Mouse (Mus musculus) lung, adult 18-20 months (tissue): ENCODE data around the gene 9130230L23Rik.

Experiments
- DNase-seq, 2 experiments: peaks; one replicate each; pipeline ENCODE4 v3.0.0; 2022; ENCODE audit warnings: mixed read lengths in 2 of 2

Gene 9130230L23Rik

DNA sequence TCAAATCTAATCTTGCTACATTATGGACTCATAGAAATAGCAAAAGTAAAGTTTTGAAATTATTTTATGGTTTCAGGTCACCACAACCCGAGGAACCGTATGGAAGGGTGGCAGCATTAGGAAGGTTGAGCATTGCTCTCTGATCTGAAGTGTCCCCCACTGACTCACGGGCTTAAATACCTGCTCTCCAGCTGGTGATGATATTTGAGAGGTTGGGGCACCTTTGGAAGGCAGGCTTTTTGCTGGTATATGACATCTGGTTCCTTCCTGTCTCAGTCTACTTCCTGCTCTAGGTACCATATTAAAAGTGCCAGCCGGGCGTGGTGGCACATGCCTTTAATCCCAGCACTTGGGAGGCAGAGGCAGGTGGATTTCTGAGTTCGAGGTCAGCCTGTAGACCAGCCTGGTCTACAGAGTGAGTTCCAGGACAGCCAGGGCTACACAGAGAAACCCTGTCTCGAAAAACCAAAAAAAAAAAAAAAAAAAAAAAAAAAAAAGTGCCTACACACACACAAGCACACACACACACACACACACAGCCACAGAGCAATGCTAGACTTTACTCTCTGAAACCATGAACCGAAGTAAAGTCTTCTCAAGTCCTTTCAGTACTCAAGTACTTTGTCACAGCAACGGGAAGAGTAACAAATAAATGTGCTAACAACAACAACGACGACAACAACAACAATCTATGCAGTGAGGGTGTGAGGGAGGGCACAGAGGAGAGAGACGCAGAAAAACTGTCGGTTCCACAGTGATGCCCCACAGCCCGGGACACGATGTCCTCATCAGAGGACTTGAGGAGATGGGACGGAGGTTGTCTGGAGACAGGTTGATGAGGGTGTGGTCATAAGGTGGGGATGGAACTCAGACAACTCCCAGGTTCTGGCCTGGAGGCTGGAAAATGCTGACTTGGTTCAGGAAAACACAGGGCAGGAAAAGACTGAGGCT lies 49.7 kb downstream of the 9130230L23Rik start:
- no peak for DNase-seq

DNA sequence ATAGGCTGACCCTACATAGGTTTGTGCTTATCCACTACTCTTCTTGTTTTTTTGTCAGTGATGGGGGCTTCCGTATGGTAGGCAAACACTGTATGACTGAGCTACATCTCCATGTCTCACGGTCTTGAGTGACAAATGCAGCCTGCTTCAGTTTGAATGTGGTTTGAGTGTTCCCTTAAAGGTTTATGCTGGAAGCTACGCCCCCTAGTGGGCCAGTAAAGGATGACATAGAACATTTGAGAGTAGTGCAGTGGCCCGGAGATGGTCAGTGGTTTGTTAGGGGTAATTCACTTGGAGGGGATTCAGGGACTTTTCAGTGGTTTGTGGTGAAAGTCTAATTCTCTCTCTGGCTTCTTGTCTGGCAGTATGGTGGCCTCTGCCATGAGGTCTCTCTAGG lies 52.6 kb downstream of the 9130230L23Rik start:
- no peak for DNase-seq

DNA sequence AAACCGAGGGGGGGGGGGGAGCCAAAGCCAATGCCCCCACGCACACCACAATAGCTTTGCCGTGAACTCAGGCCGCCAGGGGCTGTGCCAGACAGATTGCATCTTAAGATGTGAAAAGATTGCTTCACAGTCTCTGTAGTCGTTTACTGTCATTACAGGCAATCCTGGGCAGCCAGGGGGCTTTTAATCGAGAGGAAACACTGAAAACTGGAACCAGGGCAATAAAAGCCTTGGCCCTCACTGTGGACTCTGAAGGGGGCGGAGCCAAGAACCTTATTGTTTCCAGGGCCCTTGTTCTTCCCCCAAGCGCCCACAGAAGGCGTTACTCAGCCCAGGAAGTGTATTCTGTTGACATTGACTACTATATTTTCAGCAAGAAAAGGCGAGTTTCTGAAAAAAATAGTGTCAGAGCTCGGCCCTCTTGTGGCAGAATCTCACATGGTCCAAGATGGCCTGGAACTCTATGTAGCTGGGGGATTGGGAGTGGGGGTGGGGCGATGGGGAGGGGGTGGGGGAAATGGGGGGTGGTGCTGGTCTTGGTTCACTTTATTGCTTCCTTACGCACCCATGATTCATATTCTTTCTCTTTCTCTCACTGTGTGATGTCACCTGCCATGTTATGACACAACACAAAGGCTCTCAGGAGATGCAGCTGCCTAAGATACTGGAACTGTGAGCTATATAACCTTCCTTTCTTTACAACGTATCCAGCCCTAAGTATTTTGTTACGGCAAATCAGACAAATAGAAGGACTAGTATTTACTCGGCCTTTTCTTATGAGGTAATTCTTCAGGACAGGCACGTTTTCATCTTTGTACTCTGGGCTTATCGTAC lies 53.2 kb downstream of the 9130230L23Rik start:
- peak; percentile 11 to 36 for DNase-seq

DNA sequence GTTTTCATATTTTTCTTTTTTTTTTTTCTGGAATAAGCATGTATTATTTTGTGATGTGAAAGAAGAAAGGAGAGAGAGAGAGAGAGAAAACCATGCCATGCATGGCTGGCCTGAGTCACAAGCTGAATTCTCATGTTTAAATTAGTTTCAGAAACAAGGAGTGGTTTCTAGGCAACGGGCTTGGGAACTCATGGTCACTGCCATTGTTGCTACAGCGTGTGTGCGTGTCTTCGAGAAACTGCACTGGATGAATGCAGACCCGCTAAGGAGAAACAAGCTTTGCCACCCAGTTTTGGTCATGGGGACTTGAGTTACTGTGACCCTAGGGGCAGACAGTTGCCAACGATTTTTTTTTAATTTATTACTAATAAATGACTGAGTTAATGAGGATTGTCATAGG lies 53.8 kb downstream of the 9130230L23Rik start:
- peak in 1 of 2 experiments; percentile 17 for DNase-seq

DNA sequence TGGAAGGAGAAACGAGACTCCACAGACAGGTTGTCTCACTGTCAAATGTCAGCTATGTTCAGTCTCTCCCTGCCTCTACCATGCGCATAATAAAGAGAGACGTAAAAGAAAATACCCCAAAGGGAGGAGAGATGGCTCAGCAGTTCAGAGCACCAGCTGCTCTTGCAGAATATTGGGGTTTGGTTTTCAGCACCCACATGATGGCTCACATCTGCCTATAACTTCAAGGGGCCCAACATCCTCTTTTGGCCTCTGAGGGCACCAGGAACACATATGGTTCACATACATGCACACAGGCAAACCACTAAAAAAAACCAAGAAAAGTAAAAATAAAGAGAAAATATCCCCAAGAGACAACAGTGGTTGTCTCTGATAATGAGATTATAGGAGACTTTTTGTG lies 54.3 kb downstream of the 9130230L23Rik start:
- DNase-seq = no peak

DNA sequence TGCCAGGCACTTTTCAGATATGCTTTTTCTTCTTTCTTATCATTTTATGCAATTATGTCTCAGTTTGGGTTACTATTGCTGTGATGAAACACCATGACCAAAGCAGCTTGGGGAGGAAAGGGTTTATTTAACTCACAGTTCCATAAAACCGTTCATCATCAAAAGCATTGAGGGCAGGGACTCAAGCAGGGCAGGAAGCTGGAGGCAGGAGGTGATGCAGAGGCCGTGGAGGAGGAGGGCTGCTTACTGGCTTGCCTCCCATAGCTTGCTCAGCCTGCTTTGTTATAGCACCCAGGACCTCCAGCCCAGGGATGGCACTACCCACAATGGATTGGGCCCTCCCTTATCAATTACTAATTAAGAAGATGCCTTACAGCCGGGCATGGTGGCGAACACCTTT lies 62.9 kb downstream of the 9130230L23Rik start:
- no peak for DNase-seq

DNA sequence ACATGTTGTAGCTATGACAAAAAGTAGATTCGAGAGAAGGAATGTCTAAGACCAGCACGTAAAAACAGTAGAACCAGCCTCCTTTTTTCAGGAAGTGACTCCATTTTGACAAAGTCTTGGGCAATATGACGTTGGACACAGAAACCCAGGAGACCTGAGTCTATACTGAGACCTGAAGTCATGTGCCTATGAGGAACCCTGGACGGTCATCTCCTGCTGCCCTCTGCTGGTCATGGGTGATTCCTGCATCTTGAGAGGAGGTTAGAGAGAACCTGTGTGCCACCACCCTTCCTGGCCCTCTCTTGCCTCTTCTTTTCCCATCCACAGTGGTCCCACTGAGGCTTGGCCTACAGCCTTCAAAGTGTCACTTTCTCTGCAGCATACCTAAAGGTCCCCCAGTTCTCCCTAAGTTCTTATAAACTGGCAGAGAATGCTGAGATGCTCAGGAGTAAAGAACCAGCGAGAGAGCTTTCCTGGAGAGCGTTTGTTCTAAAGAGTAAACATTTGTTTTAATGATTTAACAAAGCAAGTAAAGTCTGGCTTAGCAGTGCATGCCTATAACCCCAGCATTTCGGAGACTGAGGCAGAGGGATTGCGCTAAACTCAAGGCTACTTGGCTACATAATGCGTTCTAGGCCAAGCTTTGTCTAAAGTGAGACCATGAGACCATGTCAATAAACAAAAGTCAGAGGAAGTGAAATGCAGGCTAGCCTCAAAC lies 65.9 kb downstream of the 9130230L23Rik start:
- peak; percentile 81 to 84 for DNase-seq

DNA sequence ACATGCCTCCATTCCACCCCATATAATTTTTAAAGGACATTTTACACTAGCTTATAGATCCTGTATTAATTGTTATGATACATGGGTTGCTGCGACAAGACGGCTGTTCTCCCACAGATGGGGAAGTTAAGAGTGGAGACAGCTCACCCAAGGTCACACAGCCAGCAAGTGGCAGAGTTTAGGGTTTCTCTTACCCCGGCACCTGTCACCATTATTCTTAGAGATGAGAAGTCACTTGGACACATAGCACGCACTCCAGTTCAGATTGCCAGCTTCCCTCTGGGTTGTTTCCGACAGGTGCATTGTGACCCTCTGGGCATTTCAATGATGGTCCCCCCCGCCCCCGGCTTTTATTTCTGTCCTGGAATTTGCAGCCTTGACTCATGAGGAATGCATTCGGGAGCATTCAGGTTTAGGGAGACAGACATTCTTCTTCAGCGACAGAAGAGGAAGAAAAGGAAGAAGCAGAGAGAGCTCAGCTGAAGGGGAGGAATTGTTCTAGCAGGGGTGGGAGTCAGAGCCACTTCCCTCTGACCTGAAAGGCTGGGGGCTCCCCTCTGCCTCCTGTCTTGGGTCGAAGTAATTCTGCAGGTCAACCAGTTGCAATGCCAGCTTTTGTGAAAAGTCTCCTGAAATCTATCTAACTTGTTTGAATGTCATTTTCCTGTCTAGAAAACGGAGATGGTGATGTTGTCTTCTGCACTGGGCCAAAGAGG lies 66.9 kb downstream of the 9130230L23Rik start:
- no peak for DNase-seq

DNA sequence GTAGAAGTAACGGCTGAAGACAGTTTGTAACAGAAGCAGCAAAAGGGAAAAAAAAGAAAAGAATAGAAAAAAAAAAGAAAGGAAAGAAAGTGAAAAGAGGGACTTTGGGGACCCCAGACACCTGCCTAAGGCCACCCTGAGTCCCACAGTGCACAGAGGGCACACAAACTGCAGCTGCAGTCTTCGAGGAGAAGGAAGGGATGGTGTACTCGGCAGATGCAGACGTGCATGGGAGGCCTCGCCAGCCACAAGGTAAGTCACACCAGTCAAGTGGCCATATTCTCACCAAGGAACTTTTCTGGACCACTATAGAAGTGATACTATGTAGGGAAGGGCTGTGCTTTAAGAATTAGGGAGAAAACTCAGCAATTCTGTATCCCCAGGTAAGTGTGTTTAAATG lies 69.3 kb downstream of the 9130230L23Rik start, which contains the start of gene Chrna9:
Gene Chrna9 (plus strand): TSS at position 139 of the 400 bp plus-strand sequence.
- DNase-seq = no peak

DNA sequence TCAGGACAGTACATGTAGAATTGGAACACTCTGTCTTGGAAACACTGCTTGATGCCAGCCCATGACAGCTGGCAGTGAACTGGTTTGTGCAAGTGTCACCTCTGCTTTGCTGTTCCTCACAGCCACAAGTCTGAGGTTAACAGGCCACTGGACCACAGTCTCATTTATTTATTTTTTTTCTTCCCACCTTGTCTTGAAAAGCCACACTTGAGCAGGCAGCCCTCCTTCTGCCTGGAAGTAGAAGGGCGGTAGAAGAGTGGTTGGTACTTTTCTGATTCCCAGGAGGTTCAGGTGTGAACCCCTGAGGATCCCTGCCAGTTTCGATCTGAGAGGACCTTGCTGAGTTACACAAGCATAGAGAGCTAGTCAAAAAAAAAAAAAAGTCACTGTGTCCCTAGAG lies 70.3 kb downstream of the 9130230L23Rik start:
- DNase-seq = no peak

DNA sequence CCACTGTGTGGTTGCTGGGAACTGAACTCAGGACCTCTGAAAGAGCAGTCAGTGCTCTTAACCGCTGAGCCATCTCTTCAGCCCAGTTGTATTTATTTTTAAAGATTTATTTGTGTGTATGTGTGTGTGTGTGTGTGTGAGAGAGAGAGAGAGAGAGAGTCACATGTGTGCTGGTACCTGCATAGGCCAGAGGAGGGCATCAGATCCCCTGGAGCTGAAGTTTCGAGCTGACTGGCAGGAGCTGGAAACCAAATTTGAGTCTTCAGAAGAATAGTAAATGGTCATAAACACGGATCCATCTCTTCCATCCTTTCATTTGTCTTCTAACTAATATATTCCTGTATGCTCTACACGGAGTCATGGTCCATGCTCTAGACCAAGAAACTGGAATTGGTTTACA lies 70.8 kb downstream of the 9130230L23Rik start:
- DNase-seq = no peak

DNA sequence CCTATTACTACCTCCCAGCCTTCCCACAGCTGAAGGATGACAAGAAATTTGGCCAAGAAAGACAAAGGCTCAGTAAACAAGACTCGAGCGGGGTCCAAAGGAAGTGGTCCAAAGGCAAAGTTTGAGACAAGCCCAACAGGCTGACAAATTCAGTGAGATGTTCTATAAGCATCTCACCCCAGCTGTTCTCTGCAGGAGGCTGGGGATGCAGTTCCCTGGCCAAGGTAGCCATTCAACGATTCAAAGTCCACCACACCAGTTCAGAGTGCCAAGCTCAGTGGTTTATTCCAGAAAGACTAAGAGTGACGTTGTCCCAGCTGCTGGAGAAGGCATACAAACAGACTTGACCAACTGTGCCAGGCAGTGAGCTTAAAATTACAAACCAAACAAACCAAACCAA lies 73.9 kb downstream of the 9130230L23Rik start:
- no peak for DNase-seq
